Mouse (Mus musculus) heart, postnatal 10 days (tissue): ENCODE results near the gene Tubgcp6. TPM values are rescaled to one million over a fixed set of nuclear protein-coding genes. Genes with fewer than 3 reads are reported as not detected.

Source experiments
- DNase-seq, 2 experiments: peaks; one replicate each; pipeline ENCODE4 v3.0.0; 2021
- intact Hi-C: fragments of 180-260 bp; cut with DNase I; formaldehyde crosslinking; loops from one replicate; pipeline ENCODE4 v1.15.1; 2025
- total RNA-seq, 2 experiments: library from RNA; stranded (reverse); gene quantifications; 2 replicates each; pipeline ENCODE4 v1.2.3; 2021

Gene Tubgcp6
- 10 to 100 TPM; 13.7 to 13.9 TPM for total RNA-seq

DNA sequence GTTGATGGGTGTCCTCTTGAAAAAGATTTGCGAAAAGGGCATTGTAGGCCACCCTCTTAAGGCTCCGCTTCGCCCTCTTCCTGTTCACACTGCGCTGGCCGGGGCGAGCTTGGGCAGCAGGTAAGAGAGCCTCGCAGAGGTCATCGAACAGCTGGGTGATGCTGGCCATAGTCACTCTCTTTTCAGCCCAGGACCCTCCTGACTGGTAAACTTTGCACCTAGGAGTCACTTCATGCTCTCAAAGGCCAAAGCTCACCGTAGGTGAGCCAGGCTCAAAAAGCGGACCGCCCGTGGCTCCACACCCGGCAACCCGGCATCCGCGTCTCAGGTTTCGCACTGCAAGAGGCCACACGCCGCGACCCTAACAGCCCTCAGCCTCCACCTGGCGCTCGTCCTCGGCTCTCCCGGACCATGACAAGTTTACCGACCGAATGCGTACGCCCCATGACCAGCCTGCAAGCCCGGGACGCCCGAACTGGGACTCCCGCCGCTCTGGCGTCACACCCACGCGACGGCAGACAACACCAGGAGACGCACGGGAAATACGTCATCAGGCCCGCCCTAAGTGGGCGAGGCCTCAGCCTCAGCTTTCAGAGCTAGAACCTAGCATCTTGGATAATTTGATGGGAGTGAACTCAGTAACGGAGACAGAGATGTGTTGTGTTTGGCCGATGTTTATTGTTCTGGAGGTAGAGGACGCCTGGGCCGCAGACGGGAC lies at the start of gene Tubgcp6:
TSS of gene Tubgcp6 (minus strand) at position 464 of the 718 bp plus-strand sequence.
- intact Hi-C loops, result loop anchor here (1.0 to 5.0 kb wide), 2 partner anchors 74 to 87 kb away; partner anchors contain the start of gene Dennd6b
- peak; percentile 97 to 98 for DNase-seq

- DNase-seq, result peak; percentile 25 to 36
- intact Hi-C loops, result no loop called here
Measured at GRCm38 (mm10) chr15:89172276-89172935, 49.5 kb upstream of the Tubgcp6 start.

DNA sequence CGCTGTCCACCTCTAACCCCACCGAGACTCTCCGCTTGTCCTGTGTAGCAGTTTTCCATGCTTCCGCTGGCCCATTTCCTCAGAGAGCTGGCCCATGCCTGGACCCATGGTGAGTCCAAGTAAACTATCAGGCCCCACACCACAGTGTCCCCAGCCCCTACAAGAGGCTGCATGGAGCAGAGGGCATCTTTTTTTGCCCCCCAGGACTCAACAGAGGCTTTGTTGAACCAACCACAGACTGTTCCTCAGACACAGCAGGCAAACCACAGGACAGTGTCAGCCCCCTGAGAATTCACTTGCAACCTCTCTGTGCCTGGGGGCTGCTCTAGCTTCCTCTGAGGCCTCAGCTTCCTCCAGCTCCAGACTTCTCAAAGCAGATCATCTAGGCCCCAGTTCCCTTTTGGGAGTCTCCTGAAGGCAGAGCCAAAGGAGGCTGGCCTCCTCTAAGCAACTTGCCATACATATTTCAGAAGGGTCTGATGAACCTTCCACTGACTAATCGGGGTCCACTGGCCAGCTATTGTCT lies 48.7 kb upstream of the Tubgcp6 start:
- intact Hi-C loops, result no loop called here
- peak in 1 of 2 experiments; percentile 10 for DNase-seq

- DNase-seq, result peak; percentile 48 to 53
- intact Hi-C loops, result no loop called here
Measured at GRCm38 (mm10) chr15:89170102-89170501, 47.2 kb upstream of the Tubgcp6 start.

GRCm38 (mm10) chr15:89169431-89169830 lies 46.5 kb upstream of the Tubgcp6 start:
- intact Hi-C loops, result no loop called here
- peak; percentile 88 to 92 for DNase-seq

DNA sequence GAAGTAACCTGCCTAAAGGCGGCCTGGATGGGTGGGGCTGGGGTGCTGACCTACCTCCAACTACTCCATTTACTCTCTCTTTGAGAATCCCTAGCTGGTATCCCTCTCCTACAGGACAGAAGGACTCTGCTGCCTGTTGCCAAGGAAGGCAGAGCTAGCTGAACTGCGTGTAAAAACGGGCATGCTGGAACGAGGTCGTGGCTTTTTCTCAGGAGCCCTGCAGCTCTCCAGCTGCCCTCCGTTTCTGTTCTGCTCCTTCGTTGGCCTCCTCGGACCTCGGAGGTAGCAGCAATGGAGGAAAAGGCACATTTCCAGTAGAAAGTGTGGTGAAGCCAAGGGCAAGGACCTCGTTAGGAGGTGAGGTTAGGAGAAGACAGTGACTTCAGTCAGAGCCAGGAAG lies 46.0 kb upstream of the Tubgcp6 start:
- intact Hi-C loops, result no loop called here
- peak in 1 of 2 experiments; percentile 18 for DNase-seq

DNA sequence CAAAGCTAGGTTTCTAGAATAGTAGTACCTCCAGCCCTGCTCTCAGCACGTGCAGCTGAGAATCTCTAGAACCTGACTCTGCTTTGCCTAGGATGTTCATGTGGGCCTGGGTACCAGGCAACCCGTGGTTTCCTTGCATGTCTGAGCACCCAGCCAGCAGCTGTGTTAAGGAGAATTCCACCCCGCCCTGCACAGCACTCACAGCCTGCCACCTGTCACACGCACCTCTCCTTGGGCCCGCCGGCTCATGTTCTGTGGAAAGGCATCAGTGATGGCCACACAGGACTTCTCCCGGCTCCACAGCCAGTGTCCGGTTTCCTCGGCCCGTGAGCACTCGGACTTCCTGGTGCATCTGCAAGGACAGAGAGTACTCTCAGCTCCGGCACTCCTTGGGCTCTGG lies 42.6 kb upstream of the Tubgcp6 start:
- intact Hi-C loops, result no loop called here
- DNase-seq, result no peak

GRCm38 (mm10) chr15:89161397-89161796 lies 38.5 kb upstream of the Tubgcp6 start:
- intact Hi-C loops, result no loop called here
- no peak for DNase-seq

DNA sequence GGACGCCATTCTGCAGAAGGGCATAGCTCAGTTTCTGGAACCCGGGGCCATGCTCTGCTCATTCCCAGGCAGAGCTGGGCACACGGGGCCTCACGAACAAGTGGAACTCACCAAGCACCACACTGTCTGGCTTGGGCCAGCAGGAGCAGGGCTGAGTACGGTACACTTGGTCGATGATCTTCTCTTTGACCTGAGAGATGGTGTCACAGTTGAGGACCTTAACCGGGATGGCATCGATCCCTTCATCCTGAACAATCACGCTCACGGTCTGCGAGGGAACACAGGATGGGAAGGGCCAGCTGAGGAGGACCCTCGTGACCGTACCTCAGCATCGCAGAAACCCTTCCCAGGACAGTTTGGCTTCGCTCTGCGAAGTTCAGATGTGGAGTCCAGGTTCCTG lies 35.6 kb upstream of the Tubgcp6 start:
- intact Hi-C loops, result loop anchor here (2.0 kb wide), 1 partner anchor 50 kb away; no protein-coding TSS in a partner anchor

DNA sequence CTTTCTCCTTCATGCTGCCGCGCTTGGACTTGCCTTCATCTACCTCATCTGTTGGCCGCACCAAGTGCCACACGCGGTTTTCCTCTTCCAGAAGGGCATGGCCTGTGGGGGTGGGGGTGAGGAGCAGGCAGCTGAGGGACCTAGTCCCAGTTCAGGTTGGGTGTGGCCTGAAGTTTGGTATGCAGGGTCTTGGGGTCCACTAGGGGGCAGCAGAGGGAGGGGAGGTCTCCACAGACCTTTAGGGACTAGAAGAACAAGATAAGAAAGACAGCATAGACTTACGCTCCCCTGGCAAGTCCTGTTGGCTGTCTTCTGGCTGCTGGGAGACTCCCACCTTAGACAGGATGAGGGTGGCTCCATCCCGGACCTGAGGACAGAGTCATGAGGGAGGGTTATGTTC lies 35.0 kb upstream of the Tubgcp6 start:
- DNase-seq, result peak; percentile 72 to 81
- intact Hi-C loops, result loop anchor here (2.0 kb wide), 1 partner anchor 51 kb away; no protein-coding TSS in a partner anchor

More for the DNA sequence above, 35.6 kb upstream of the Tubgcp6 start:
- no peak for DNase-seq

DNA sequence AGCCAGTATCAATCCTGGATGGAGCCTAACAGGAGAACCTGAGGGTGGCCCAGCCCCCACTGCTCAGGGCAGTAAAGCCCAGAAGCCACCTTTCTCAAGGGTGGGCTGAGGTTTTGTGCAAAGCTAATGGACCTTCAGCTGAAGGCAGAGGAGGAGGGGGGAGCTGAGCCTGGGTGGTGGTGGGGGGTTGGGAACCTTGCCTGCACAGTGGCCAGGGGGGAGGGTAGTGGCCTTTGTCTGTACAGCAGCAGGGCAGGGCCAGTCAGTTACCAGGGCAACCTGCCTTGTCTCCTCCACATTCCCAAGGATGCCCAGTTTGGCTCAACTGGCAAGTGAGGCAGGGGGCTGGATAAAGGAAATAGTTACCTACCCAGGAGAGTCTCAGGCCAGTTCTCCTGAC lies 29.4 kb upstream of the Tubgcp6 start:
- intact Hi-C loops, result no loop called here
- no peak for DNase-seq

DNA sequence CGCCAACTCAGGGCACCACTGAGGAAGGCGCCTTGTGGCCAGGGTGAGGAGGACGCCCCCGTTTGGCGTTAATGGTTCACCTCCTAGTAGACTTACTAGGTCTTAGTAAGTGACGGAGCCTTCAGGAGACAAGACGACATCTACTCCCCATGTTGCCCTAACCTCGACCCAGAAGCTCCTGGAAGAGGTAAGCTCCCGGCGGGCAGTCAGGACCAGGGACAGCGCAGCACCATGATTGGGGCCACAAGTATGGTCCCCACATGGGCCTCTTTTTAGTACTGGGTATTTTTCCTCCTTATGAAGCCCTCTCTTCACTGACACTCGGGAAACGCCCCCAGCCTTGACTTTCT lies 27.1 kb upstream of the Tubgcp6 start:
- DNase-seq, result peak; percentile 25 to 52
- intact Hi-C loops, result no loop called here

DNA sequence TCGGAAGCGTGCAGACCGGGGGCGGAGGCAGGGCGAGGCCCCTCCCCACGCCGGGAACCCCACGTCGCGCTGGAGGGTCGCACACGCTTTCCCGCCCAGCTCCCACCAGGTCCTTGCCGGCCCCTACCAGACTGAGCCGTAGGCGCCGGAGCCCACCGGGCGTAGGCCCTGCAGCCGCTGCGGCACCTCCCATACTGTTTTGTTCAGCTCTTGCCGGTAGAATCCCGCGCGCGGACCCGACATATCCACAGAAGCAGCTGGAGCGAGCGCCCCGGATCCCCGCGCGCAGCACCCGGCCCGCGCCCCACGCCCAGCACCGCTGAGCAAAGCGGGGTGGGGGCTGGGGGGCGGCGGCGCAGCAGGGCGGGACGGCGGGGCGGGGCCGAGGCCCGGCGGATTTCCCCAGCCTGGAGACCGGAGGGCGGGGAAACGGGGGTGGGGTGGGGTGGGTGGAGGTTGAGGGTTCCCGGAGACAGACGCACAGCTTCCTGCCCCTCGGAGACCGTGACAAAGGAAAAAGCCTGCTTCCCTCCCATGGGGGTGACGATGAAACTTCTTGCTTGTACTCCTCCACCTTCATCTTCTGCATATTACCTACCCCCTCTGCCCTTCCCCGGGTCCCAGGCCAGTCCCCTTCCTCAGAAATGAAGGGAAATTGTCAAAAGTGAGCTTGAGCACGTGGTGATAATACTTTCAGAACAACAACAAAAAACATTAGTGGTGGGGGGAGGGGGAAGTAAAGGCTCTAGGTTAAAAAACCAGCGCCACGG lies 26.5 kb upstream of the Tubgcp6 start, which contains the start of gene Mapk11:
TSS of gene Mapk11 (minus strand) at position 358 of the 770 bp plus-strand sequence.
- intact Hi-C loops, result no loop called here
- DNase-seq, result peak; percentile 43 to 48

DNA sequence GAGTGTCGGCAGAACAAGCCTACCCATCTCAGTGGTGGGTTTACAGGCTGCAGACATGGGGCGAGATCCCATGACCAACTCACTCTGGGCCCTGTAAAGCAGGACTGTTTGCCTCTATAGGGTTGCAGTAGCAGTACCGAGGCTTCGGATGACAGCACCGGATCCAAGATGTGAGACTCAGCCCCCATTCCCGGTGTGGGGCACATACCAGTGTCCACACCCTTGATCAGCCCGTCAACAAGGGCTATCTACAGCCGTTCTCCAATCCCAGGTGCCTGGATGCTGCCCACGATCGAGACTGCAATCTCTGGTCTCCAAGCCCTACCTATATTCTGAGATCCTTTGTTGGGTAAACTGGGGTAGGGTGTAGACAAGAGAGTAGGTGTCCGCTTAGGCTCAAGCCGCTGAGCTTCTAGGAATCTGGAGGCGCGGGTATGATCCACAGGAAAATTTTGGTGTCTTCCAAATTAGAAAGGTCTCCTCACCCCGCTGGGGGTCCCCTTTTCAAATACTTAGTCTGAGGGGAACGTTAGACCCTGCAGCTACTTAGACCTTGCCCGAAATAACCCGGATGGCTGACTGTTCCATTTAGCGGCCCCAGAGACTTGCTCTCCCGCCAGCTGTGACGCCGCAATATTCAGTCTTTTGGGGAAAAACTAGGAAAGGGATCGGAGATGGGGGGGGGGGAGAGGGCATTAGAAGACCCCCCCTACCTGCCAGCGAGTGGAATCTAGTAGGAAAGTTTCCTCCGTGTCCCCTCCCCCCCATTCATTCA lies 25.8 kb upstream of the Tubgcp6 start:
- no peak for DNase-seq
- intact Hi-C loops, result no loop called here

- DNase-seq, result no peak
- intact Hi-C loops, result no loop called here
Measured at GRCm38 (mm10) chr15:89147895-89148294, 25.0 kb upstream of the Tubgcp6 start.

DNA sequence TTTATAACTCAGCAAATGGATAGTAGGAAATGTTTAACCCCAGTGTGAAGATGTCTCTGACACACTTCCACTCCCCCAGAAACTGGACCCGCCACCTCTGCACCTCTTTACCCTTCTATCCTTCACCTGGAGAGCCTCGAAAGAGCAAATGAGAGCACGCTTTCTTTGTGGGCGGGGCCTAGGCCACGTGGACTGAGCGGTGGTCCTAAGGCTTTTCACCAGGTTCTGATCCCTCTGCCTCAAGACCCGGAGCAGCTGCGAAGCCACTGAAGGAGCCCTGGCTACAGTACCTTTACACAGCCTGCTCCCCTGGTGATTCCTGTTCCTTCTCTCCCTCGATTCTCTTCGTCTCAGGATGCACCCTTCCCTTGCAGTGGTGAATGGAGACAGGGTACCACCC lies 24.5 kb upstream of the Tubgcp6 start:
- intact Hi-C loops, result no loop called here
- DNase-seq, result no peak

DNA sequence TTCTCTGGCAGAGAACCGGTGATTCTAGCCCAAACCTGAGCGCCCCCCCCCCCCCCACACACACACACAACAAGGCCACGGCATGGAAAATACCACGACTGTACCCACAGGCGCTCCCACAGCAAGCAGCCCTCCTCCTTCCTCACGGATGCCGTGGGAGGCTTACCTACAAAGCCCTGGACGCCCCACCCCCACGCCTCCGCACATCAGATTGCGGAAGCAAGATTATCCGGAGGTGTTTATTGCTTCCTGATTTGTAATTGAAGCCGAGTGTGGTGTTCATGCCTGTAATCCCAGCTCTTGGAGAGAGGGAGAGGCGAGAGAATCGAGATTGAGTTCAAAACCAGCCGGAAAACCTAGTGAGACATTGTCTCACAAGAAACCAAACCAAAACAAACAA lies 24.1 kb upstream of the Tubgcp6 start:
- intact Hi-C loops, result no loop called here
- DNase-seq, result peak; percentile 19 to 33

- intact Hi-C loops, result no loop called here
- DNase-seq, result peak in 1 of 2 experiments; percentile 25
Measured at GRCm38 (mm10) chr15:89146537-89146936, 23.6 kb upstream of the Tubgcp6 start.

GRCm38 (mm10) chr15:89145813-89146350 lies 23.0 kb upstream of the Tubgcp6 start:
- DNase-seq, result no peak
- intact Hi-C loops, result no loop called here

DNA sequence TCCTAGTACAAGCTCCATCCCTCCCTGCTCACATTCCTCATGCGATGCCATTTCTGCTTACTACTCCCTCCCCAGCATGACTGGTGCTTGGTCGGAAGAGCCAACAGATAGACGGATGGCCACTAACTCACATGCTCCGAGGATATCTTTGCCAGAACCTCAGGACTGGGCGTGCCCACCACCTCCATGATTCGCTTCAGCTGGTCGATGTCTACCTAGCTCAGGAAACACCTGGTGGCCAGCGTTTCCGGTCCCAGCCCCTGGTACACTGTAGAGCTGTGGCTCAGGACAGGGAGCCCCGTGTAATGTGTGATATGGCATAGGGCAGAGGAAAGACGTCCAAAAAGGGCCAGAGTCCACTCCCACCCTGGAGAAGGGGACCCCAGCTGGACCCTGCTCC lies 22.1 kb upstream of the Tubgcp6 start:
- intact Hi-C loops, result no loop called here
- no peak for DNase-seq
